Mouse (Mus musculus) megakaryocyte-erythroid progenitor cell, adult 5-6 weeks (primary cell): Measurements from ENCODE around the gene Rad51b. TPM values are rescaled to one million over a fixed set of nuclear protein-coding genes. Genes with fewer than 3 reads are reported as not detected.
A peak's percentile ranks its signal among the peaks of the same experiment; 100 is the strongest.

ENCODE experiments used
- ATAC-seq: replicated peaks from 2 replicates; pipeline ENCODE4 v1.8.0; 2016; ENCODE audit warnings: mild to moderate bottlenecking, inconsistent platforms; ENCODE audit not compliant: severe bottlenecking, poor library complexity, low FRiP score, low TSS enrichment
- total RNA-seq, 2 experiments: library from RNA; stranded (forward) in 1 of 2; stranded (reverse) in 1 of 2; fragments of 200-1000, 215-1000 nt in 1 of 2; fragments of >200 nt in 1 of 2; fragmentation: Nextera tagmentation in 1 of 2; gene quantifications; 2 replicates each; pipeline ENCODE4 v1.2.3; 2014 to 2017

Rad51b gene
- total RNA-seq, 2 experiments from 2014 or later = 10.0 to 20.9 TPM

- ATAC-seq = no peak
Observed at GRCm38 (mm10) chr12:79596842-79597241, 299.8 kb downstream of the Rad51b start.

- no peak for ATAC-seq
Observed at GRCm38 (mm10) chr12:79597351-79597750, 300.3 kb downstream of the Rad51b start.

- ATAC-seq = no peak
Observed at GRCm38 (mm10) chr12:79597786-79598185, 300.7 kb downstream of the Rad51b start.

- ATAC-seq = no peak
Observed at GRCm38 (mm10) chr12:79598496-79598895, 301.4 kb downstream of the Rad51b start.

GRCm38 (mm10) chr12:79598901-79599300 lies 301.8 kb downstream of the Rad51b start:
- no peak for ATAC-seq

GRCm38 (mm10) chr12:79600149-79600769 lies 303.2 kb downstream of the Rad51b start:
- no peak for ATAC-seq

GRCm38 (mm10) chr12:79602641-79603040 lies 305.6 kb downstream of the Rad51b start:
- no peak for ATAC-seq

GRCm38 (mm10) chr12:79604850-79605249 lies 307.8 kb downstream of the Rad51b start:
- peak; percentile 78 for ATAC-seq

GRCm38 (mm10) chr12:79606197-79606631 lies 309.1 kb downstream of the Rad51b start:
- ATAC-seq = no peak

- ATAC-seq = no peak
Observed at GRCm38 (mm10) chr12:79609399-79610010, 312.4 kb downstream of the Rad51b start.

GRCm38 (mm10) chr12:79610511-79611103 lies 313.5 kb downstream of the Rad51b start:
- no peak for ATAC-seq

- peak; percentile 28; the same call in 1 of the 2 replicates for ATAC-seq
Observed at GRCm38 (mm10) chr12:79611665-79612064, 314.6 kb downstream of the Rad51b start.

GRCm38 (mm10) chr12:79612334-79613060 lies 315.4 kb downstream of the Rad51b start:
- peak; percentile 98 for ATAC-seq

GRCm38 (mm10) chr12:79613061-79613788 lies 316.1 kb downstream of the Rad51b start:
- ATAC-seq = no peak

GRCm38 (mm10) chr12:79613846-79614582 lies 316.9 kb downstream of the Rad51b start:
- no peak for ATAC-seq

- no peak for ATAC-seq
Observed at GRCm38 (mm10) chr12:79614583-79614953, 317.5 kb downstream of the Rad51b start.

- no peak for ATAC-seq
Observed at GRCm38 (mm10) chr12:79615717-79616316, 318.7 kb downstream of the Rad51b start.

GRCm38 (mm10) chr12:79619009-79619408 lies 321.9 kb downstream of the Rad51b start:
- no peak for ATAC-seq

GRCm38 (mm10) chr12:79620693-79621092 lies 323.6 kb downstream of the Rad51b start:
- ATAC-seq = no peak
